Mouse (Mus musculus) limb, embryonic 10.5 days (tissue): ENCODE data around the gene Vmn2r69. TPM values are rescaled to one million over a fixed set of nuclear protein-coding genes. Genes with fewer than 3 reads are reported as not detected.

Source experiments
- DNase-seq: peaks from one replicate; pipeline ENCODE4 v3.0.0-alpha.2; 2017; ENCODE audit warnings: low spot score
- H3K27ac ChIP-seq: fragments of 300-500 bp; sonication (generic); 2 replicates; pipeline ENCODE4 v1.5.1; 2016; ENCODE audit warnings: mild to moderate bottlenecking
- H3K27me3 ChIP-seq: fragments of 300-500 bp; sonication (generic); 2 replicates; pipeline ENCODE4 v1.6.1; 2016; ENCODE audit warnings: low read depth, mild to moderate bottlenecking; ENCODE audit not compliant: poor library complexity, severe bottlenecking
- H3K36me3 ChIP-seq: fragments of 300-500 bp; sonication (generic); 2 replicates; pipeline ENCODE4 v1.6.1; 2016; ENCODE audit warnings: mild to moderate bottlenecking, moderate library complexity
- H3K4me1 ChIP-seq: fragments of 300-500 bp; sonication (generic); 2 replicates; pipeline ENCODE4 v1.6.1; 2016
- H3K4me3 ChIP-seq: fragments of 300-500 bp; sonication (generic); 2 replicates; pipeline ENCODE4 v1.5.1; 2016; ENCODE audit warnings: mild to moderate bottlenecking, moderate library complexity
- H3K9me3 ChIP-seq: fragments of 300-500 bp; sonication (generic); replicated peaks from 2 replicates; pipeline ENCODE4 v1.6.1; 2016; ENCODE audit warnings: mild to moderate bottlenecking
- WGBS: fragments of 180-500 bp; shearing (Covaris S2); methylation state at CpG from one replicate; pipeline ENCODE4 v1.1.7; 2016; 5-methylcytosine and 5-hydroxymethylcytosine counted together
- polyA plus RNA-seq: library from polyadenylated mRNA; unstranded; fragments of >200 nt; fragmentation: Nextera tagmentation; extraction: Ambion mirVana; gene quantifications from 2 replicates; pipeline ENCODE4 v1.2.1, GENCODE M21; 2016

Gene Vmn2r69
- not detected in 2 replicates for polyA plus RNA-seq

GRCm38 (mm10) chr7:85415820-85416219 is at the start of gene Vmn2r69:
Gene Vmn2r69 (minus strand): TSS chr7:85415920.
- H3K9me3 ChIP-seq, result no peaks in the 10 kb centered on the region

More at GRCm38 (mm10) chr7:85415820-85416219, at the start of gene Vmn2r69:
- no peak within 1 kb of the TSS for H3K27ac ChIP-seq
- no peaks in the 10 kb centered on the region for H3K36me3 ChIP-seq
- no peak for DNase-seq
- H3K4me1 ChIP-seq, result no peaks in the 10 kb centered on the region
- 84% methylated on average over 3 of the region's 3 CpGs for WGBS
- no peaks in the 10 kb centered on the region for H3K27me3 ChIP-seq
- no peak within 1 kb of the TSS for H3K4me3 ChIP-seq

Other genes with a start within 250 kb of the Vmn2r69 start
- gene Vmn2r68, start 178.1 kb downstream of the Vmn2r69 start, polyA plus RNA-seq, result not detected in 2 replicates
- not detected in 2 replicates for gene Vmn2r71, start 147.2 kb upstream of the Vmn2r69 start, polyA plus RNA-seq
- not detected in 2 replicates for gene Vmn2r70, start 153.3 kb upstream of the Vmn2r69 start, polyA plus RNA-seq